Mouse (Mus musculus): ENCODE results near the gene Slc15a5.
"Not testable (repeated sequence)": the region's sequence is repeated elsewhere in the genome, so short reads cannot be mapped to it uniquely, and the experiment has no call there.

The Slc15a5 gene

GRCm38 (mm10) chr6:138079816-138080215 lies at the start of gene Slc15a5:
Gene Slc15a5 (minus strand): TSS chr6:138079916.
- DNase-seq (ENCODE audit: low read depth, low spot score), result no peak

GRCm38 (mm10) chr6:138128392-138129335 lies 48.9 kb upstream of the Slc15a5 start:
- no peak for DNase-seq (ENCODE audit: low read depth, low spot score)

GRCm38 (mm10) chr6:138117496-138117895 lies 37.8 kb upstream of the Slc15a5 start:
- DNase-seq (ENCODE audit: low read depth, low spot score), result no peak

DNA sequence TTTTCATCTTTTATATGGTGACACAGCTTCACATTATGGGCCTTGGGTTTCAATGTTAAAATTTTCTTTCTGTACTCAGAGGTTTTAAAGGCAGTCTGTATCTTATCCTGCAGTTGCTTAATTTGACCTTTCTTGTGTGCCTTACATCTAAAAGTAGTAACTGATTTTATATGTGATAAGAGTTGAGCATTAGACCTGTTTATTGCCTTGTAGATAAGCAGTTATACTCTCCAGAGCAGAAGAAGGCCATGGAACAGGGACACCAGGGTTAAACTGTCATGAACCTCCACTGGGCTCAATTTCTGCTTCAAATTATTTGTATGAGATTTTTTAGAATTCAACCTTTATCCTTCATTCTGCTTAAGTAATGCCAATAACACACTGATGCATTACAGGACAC lies 24.8 kb upstream of the Slc15a5 start:
- no peak for DNase-seq (ENCODE audit: low read depth, low spot score)

GRCm38 (mm10) chr6:138102940-138103339 lies 23.2 kb upstream of the Slc15a5 start:
- DNase-seq (ENCODE audit: low read depth, low spot score), result no peak

DNA sequence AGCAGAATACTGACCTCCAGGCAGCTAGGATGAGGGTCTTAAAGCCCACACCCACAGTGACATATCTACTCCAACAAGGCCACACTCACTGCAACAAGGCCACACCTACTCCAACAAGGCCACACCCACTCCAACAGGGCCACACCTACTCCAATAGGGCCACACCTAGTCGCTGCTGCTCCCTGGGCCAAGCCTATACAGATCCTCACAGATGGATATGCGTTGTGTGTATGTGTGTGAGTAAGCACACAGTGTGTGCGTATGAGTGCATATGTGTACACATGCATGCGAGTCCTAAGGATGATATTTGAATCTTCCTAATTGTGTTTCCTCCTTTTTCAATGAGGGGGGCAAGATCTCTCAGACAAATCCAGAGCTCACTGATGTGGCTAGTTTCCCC lies 22.1 kb upstream of the Slc15a5 start:
- DNase-seq (ENCODE audit: low read depth, low spot score), result no peak

GRCm38 (mm10) chr6:138099646-138100045 lies 19.9 kb upstream of the Slc15a5 start:
- no peak for DNase-seq (ENCODE audit: low read depth, low spot score)

DNA sequence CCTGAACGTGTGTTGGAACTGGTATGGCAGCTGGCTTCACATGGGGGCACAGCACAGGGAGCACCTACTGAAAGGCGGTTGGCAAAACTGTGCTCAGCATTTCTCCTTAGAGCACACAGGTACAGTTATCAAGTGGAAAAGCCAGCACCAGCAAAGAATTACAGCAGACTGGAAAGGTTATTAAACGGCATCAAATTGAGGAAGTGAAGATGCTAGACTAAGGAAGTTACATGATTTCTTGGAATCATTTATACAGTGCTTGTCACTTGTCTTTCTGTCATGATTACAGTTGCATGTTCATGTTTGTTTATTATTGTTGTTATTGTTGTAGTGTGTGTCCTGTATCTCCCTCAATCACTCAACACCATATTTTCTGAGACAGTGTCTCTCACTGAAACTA lies 15.3 kb upstream of the Slc15a5 start:
- DNase-seq (ENCODE audit: low read depth, low spot score), result no peak

GRCm38 (mm10) chr6:138092432-138092831 lies 12.7 kb upstream of the Slc15a5 start:
- no peak for DNase-seq (ENCODE audit: low read depth, low spot score)

DNA sequence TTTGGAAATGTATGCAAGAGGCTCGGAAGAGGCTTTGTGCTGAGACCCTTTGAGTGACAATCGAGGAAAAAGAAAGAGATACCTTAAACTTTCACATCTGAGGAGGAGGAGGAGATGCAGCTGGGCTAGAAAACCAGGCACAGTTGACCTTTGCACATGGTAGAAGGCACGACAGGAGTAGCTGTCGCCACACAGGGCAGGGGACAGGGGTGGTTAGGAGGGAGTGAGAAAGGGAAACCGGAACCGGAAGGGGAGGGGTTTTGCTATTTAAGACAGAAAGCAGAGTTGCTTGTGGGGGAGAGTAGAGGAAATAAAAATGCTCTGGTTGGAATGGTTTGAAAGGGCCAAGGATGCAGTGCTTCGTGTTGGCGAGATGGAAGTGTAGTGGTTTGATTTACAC lies 9.4 kb upstream of the Slc15a5 start:
- no peak for DNase-seq (ENCODE audit: low read depth, low spot score)

DNA sequence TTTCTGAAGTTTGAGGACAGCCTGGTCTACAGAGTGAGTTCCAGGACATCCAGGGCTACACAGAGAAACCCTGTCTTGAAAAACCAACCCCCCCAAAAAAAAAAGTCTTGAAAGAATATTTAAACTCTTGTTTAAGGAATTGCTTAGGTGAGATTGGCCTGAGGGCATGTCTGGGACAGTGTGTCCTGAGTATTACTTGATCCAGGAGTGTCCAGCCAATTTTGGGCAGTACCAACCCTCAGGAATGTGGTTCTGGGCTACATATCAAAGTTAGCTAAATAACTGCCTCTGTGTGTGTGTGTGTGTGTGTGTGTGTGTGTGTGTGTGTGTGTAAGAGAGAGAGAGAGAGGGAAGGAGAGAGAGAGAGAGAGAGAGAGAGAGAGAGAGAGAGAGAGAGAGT lies 6.7 kb upstream of the Slc15a5 start:
- not testable (repeated sequence) for DNase-seq (ENCODE audit: low read depth, low spot score)

DNA sequence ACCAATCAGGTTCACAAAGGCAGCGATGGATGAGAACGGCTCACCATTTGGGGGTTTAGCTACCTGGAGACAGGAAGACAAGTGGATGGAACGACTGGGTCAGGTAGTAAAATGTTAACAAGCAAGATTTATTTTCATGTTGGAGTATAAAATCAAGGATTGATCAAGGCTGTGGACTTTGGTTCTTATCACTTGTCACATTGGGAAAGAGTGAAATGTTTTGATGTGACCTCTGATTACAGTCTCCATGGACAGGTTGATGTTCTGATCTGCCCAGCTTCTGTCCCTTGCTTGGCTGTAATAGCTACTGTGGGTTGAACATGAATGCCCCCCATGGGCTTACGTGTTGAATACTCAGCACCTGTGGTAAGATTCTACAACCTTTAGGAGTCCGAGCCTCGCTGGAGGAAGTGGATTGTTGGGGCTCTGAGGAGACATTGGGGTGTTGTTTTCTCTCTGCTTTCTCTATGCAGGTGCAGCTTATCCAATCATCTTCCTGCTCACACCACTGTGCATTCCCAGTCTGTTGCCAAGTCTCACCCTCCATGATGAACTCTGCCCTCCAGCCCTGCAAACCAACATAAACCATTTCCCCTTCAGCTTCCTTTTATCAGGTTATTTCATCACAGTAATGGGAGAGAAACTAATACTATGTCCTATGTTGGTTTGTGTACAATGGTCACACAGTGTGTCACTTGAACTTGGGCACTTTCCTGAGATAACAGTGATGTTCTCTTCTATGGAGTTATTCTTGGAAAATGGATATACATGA lies 1.2 kb upstream of the Slc15a5 start:
- no peak for DNase-seq (ENCODE audit: low read depth, low spot score)

GRCm38 (mm10) chr6:138077681-138078439 lies 1.9 kb downstream of the Slc15a5 start:
- no peak for DNase-seq (ENCODE audit: low read depth, low spot score)

GRCm38 (mm10) chr6:138075723-138076122 lies 4.0 kb downstream of the Slc15a5 start:
- DNase-seq (ENCODE audit: low read depth, low spot score), result no peak

DNA sequence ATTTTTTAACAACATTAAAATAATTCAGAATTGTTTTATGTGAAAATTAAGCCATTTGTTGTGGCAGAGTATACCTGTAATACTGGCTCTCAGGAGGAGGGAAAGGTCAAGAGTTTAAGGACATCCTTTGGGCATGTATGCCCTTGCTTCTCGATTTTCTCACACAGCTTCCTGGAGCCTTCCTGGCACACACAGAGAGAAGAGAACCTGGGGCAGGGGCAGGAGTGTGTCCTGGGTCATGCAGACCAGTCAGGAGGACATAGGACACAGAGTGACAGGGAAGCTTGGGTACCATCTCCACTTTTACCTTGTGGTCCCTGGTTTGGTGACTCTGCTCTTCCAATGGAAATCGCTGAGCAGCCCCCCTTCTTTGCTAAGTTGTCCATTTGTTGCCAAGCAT lies 6.2 kb downstream of the Slc15a5 start:
- no peak for DNase-seq (ENCODE audit: low read depth, low spot score)

- peak; percentile 9 for DNase-seq (ENCODE audit: low read depth, low spot score)
Measured at GRCm38 (mm10) chr6:138072963-138073339, 6.8 kb downstream of the Slc15a5 start.

GRCm38 (mm10) chr6:138072110-138072962 lies 7.4 kb downstream of the Slc15a5 start:
- DNase-seq (ENCODE audit: low read depth, low spot score), result no peak

DNA sequence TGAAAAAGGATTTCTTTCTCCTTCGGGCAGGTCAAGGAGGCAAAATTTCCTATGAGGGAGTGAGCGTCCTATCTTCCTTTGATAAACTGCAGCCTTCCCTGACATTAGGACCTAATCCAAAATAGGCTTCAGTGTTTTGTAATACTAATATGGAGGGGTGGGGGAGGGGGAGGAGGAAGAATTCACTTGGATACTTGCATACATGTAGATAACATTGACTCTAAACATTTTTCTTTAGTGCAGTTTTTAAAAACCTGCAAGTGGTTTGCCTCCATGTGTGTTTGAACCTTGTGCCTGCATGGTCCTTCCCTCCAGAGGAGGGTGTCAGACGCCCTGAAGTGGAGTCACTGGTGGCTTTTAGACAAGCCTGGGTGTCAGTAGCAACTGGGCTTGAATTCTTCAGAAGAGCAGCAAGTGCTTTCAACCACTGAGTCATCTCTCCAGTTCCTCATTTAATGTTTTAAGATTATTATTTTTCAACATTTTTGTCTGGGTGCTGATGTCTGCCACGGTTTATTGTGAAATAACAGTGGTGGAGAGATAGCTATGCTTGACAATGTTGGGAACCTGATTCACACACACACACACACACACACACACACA lies 8.1 kb downstream of the Slc15a5 start:
- DNase-seq (ENCODE audit: low read depth, low spot score), result no peak

- DNase-seq (ENCODE audit: low read depth, low spot score), result no peak
Measured at GRCm38 (mm10) chr6:138070720-138071504, 8.8 kb downstream of the Slc15a5 start.

GRCm38 (mm10) chr6:138069921-138070320 lies 9.8 kb downstream of the Slc15a5 start:
- DNase-seq (ENCODE audit: low read depth, low spot score), result no peak
